Mouse (Mus musculus): Measurements from ENCODE around the gene Ppcdc. TPM values are rescaled to one million over a fixed set of nuclear protein-coding genes. Genes with fewer than 3 reads are reported as not detected.
A peak's percentile ranks its signal among the peaks of the same experiment; 100 is the strongest.

Ppcdc gene
- polyA plus RNA-seq (2017; shearing (Covaris generic)) = 100 to 1,000 TPM; 117 to 128 TPM

- ATAC-seq = peak; percentile 97
Measured at GRCm38 (mm10) chr9:57439522-57440295, at the start of gene Ppcdc. Ppcdc (minus strand) TSS chr9:57440124.

GRCm38 (mm10) chr9:57487807-57488206 is 47.9 kb upstream of the Ppcdc start:
- ATAC-seq = no peak

- no peak for ATAC-seq
Measured at GRCm38 (mm10) chr9:57485774-57486173, 45.9 kb upstream of the Ppcdc start.

- ATAC-seq = no peak
Measured at GRCm38 (mm10) chr9:57468914-57469313, 29.0 kb upstream of the Ppcdc start.

GRCm38 (mm10) chr9:57467896-57468549 is 28.1 kb upstream of the Ppcdc start, which contains the start of gene Scamp5:
Scamp5 (minus strand) TSS chr9:57468060.
- peak; percentile 36 for ATAC-seq

GRCm38 (mm10) chr9:57467271-57467771 is 27.4 kb upstream of the Ppcdc start:
- no peak for ATAC-seq

- ATAC-seq = no peak
Measured at GRCm38 (mm10) chr9:57466101-57466500, 26.2 kb upstream of the Ppcdc start.

GRCm38 (mm10) chr9:57462866-57463265 is 22.9 kb upstream of the Ppcdc start:
- ATAC-seq = no peak

- ATAC-seq = no peak
Measured at GRCm38 (mm10) chr9:57459707-57460106, 19.8 kb upstream of the Ppcdc start.

GRCm38 (mm10) chr9:57453516-57453915 is 13.6 kb upstream of the Ppcdc start:
- ATAC-seq = no peak

GRCm38 (mm10) chr9:57452624-57453462 is 12.9 kb upstream of the Ppcdc start:
- no peak for ATAC-seq

GRCm38 (mm10) chr9:57449715-57450114 is 9.8 kb upstream of the Ppcdc start:
- ATAC-seq = no peak

GRCm38 (mm10) chr9:57440620-57441019 is 696 bp upstream of the Ppcdc start:
- ATAC-seq = no peak

GRCm38 (mm10) chr9:57439083-57439482 is 841 bp downstream of the Ppcdc start:
- ATAC-seq = no peak

- ATAC-seq = no peak
Measured at GRCm38 (mm10) chr9:57437896-57438614, 1.9 kb downstream of the Ppcdc start.

- ATAC-seq = no peak
Measured at GRCm38 (mm10) chr9:57436166-57436565, 3.8 kb downstream of the Ppcdc start.

GRCm38 (mm10) chr9:57434405-57435165 is 5.3 kb downstream of the Ppcdc start:
- no peak for ATAC-seq

- peak; percentile 79 for ATAC-seq
Measured at GRCm38 (mm10) chr9:57433097-57434032, 6.6 kb downstream of the Ppcdc start.

GRCm38 (mm10) chr9:57432480-57432879 is 7.4 kb downstream of the Ppcdc start:
- ATAC-seq = no peak

- no peak for ATAC-seq
Measured at GRCm38 (mm10) chr9:57431202-57431601, 8.7 kb downstream of the Ppcdc start.
